Mouse (Mus musculus): ENCODE measurements around the gene Atg2a. TPM values are rescaled to one million over a fixed set of nuclear protein-coding genes. Genes with fewer than 3 reads are reported as not detected.

Atg2a gene
- polyA plus RNA-seq, 1 experiment from 2014 or later: 8.9 TPM

DNA sequence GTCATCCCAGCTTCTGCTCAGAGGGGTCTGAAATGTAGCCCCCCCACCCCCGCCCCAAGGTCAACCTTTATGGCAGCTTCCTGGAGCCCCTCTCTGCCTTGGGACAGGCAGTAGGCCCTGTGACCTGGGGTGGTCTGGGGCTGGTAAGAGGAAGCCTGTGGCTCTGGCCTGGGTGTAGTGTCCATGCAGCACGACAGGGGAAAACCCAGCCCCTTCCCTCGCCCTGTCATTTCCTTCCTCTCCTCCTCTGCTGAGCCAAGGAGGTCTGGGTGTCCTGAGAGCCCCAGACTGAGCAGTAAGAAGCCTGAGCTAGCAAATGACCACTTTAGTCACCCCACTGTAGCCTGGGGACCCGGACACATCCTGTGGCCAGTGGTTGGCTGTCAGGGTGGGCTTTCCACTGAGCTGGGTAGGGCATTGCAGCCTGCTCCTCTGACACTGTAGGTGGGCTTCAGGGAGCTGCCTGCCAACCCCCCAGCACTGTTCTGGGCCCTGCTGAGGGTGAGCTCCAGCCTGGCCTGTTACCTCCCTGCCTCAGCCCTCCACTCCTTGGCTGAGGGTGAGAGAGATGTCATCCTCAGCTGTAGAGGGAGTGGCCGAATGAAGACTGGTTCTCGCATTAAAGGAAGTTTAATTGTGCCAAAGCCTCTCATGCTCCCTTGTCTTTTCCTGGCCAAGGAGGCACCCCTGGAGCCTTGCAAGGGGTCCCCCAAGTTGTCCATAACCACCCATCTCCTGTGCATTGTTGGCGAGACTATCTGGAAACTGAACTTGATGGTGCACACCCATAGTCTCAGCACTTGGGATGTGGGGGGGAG, 58.2 kb downstream of the Atg2a start:
- Histone ChIP-seq H3K9ac (ENCODE audit: low read length) (no peak overlapping the region), H3K4me3 (ENCODE audit: low read depth, low read length) (no peak overlapping the region), H3K9me3 (ENCODE audit: control insufficient read depth, low read length) (no peaks in the 10 kb centered on the region; the same call in 1 of the 2 replicates), H3K27me3 (ENCODE audit: control insufficient read depth, insufficient read depth, low read length) (no peaks in the 10 kb centered on the region), H3K27ac (replicated peaks; ENCODE audit: low read depth, low read length) (no peak overlapping the region), H3K4me2 (ENCODE audit: low read depth, severe bottlenecking) (no peak overlapping the region), H3K4me1 (ENCODE audit: control insufficient read depth, insufficient read depth, low read length) (no peaks in the 10 kb centered on the region), H3K36me3 (ENCODE audit: control insufficient read depth, insufficient read depth, low read length) (peaks cover 30% of the 10 kb centered on the region)
- DNase-seq (ENCODE audit: low spot score) (no peak), ATAC-seq (ENCODE audit: insufficient number of reproducible peaks, low FRiP score, low TSS enrichment, low read depth) (no peak)
- WGBS: 85% methylated on average over 7 of the region's 7 CpGs

DNA sequence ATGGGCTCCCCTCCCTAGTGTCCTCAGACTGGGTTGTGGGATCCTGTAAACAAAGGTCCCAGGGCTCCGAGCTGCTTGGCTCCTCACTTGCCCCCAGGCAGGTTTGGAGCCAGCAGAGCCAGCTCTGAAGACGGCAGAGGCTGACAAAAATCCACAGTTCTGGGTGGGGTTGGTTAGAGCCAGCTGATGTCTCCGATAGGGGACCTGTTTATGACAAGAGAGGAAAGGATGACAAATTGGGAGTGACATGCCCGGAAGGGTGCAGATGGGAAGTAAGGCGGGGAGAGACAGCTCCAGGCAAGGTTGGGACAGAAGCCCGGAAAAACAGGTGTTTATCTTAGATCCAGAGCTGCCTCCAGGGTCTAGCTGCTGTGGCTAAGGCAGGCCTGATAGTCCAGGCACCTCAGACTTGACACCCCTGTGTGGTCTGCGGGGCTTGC, 59.0 kb downstream of the Atg2a start:
- Histone ChIP-seq H3K27me3 (ENCODE audit: control insufficient read depth, insufficient read depth, low read length) (no peaks in the 10 kb centered on the region), H3K4me2 (ENCODE audit: low read depth, severe bottlenecking) (no peak overlapping the region), H3K9me3 (ENCODE audit: control insufficient read depth, low read length) (no peaks in the 10 kb centered on the region; the same call in 1 of the 2 replicates), H3K36me3 (ENCODE audit: control insufficient read depth, insufficient read depth, low read length) (peaks cover 26% of the 10 kb centered on the region), H3K4me3 (ENCODE audit: low read depth, low read length) (no peak overlapping the region), H3K9ac (ENCODE audit: low read length) (no peak overlapping the region), H3K27ac (replicated peaks; ENCODE audit: low read depth, low read length) (no peak overlapping the region), H3K4me1 (ENCODE audit: control insufficient read depth, insufficient read depth, low read length) (no peaks in the 10 kb centered on the region)
- WGBS: 71% methylated on average over 7 of the region's 7 CpGs
- DNase-seq (ENCODE audit: low spot score) (no peak), ATAC-seq (ENCODE audit: insufficient number of reproducible peaks, low FRiP score, low TSS enrichment, low read depth) (no peak)

DNA sequence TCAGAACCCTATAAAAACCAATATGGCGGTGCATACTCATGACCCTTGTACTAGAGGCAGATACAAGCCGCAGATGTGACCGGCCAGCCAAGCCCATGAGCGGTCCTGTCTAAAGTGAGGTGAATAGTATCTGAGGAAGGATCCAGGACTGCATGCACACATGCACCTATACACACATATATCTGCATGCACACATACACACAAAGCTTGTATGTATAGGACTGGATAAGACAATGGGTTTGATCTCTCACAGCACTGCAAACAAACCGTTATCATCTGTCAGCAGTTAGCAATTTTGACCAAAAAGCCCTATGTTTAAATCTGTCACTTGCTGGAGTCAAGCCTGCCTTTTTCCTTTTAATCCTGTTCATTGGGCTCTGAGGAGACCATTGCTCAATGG, 60.6 kb downstream of the Atg2a start:
- WGBS: 93% methylated on average over 5 of the region's 5 CpGs
- Histone ChIP-seq H3K27me3 (ENCODE audit: control insufficient read depth, insufficient read depth, low read length) (no peaks in the 10 kb centered on the region), H3K36me3 (ENCODE audit: control insufficient read depth, insufficient read depth, low read length) (peaks cover 18% of the 10 kb centered on the region; the same call in 1 of the 2 replicates), H3K4me3 (ENCODE audit: low read depth, low read length) (no peak overlapping the region), H3K9ac (ENCODE audit: low read length) (no peak overlapping the region), H3K4me1 (ENCODE audit: control insufficient read depth, insufficient read depth, low read length) (no peaks in the 10 kb centered on the region), H3K27ac (replicated peaks; ENCODE audit: low read depth, low read length) (no peak overlapping the region), H3K9me3 (ENCODE audit: control insufficient read depth, low read length) (no peaks in the 10 kb centered on the region; the same call in 1 of the 2 replicates), H3K4me2 (ENCODE audit: low read depth, severe bottlenecking) (no peak overlapping the region)
- ATAC-seq (ENCODE audit: insufficient number of reproducible peaks, low FRiP score, low TSS enrichment, low read depth) (no peak), DNase-seq (ENCODE audit: low spot score) (no peak)

DNA sequence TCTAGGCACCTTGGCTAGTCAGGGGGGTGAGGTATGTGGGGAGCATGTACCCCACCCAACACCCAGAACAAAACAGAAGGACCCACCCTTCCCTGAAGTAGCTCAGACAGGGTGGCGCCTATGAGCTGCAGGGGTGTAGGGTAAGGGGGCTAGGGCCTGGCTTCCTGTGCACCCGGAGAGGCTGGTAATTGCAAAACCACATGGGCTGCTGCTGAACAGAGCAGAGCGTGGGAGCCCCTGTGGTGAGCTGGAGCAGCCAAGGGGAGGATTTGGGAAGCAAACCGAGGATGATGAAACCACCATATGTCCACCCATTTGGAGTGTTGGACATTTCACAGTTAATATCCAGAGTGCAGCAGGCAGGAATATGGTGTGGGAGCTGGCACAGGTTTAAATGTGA, 61.1 kb downstream of the Atg2a start:
- Histone ChIP-seq H3K4me2 (ENCODE audit: low read depth, severe bottlenecking) (no peak overlapping the region), H3K27ac (replicated peaks; ENCODE audit: low read depth, low read length) (no peak overlapping the region)
- DNase-seq (ENCODE audit: low spot score): no peak

DNA sequence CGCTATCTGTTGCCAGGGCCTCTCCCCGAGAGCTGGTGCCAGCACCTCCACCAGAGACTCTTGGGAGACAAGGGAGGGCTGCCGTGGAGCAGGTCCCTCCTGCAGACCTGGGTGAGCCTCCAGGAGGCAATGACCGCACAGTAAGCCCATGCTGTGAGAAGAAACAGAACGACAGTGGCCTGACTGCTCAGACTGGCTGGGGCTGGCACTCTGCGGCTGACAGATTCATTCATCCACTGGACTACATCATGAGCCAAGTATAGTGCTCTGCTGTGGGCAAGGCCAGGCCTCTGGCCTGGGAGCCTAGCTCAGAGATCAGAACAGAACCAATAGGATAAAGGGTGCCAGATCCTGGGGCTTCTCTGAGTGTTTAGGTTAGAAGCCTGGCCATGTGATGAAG, 62.4 kb downstream of the Atg2a start:
- peaks cover 4% of the 10 kb centered on the region; the same call in 1 of the 2 replicates for H3K36me3 ChIP-seq (ENCODE audit: control insufficient read depth, insufficient read depth, low read length)
- H3K4me3 ChIP-seq (ENCODE audit: low read depth, low read length): no peak overlapping the region
- H3K27me3 ChIP-seq (ENCODE audit: control insufficient read depth, insufficient read depth, low read length): no peaks in the 10 kb centered on the region
- ATAC-seq (ENCODE audit: insufficient number of reproducible peaks, low FRiP score, low TSS enrichment, low read depth) (no peak), DNase-seq (ENCODE audit: low spot score) (no peak)
- H3K4me2 ChIP-seq (ENCODE audit: low read depth, severe bottlenecking): no peak overlapping the region
- 81% methylated on average over 6 of the region's 6 CpGs for WGBS
- H3K4me1 ChIP-seq (ENCODE audit: control insufficient read depth, insufficient read depth, low read length): no peaks in the 10 kb centered on the region
- no peak overlapping the region for H3K9ac ChIP-seq (ENCODE audit: low read length)
- H3K27ac ChIP-seq (replicated peaks; ENCODE audit: low read depth, low read length): no peak overlapping the region
- H3K9me3 ChIP-seq (ENCODE audit: control insufficient read depth, low read length): no peaks in the 10 kb centered on the region; the same call in 1 of the 2 replicates

More for the DNA sequence above, 61.1 kb downstream of the Atg2a start:
- Histone ChIP-seq H3K4me3 (ENCODE audit: low read depth, low read length) (no peak overlapping the region), H3K9me3 (ENCODE audit: control insufficient read depth, low read length) (no peaks in the 10 kb centered on the region; the same call in 1 of the 2 replicates), H3K27me3 (ENCODE audit: control insufficient read depth, insufficient read depth, low read length) (no peaks in the 10 kb centered on the region), H3K4me1 (ENCODE audit: control insufficient read depth, insufficient read depth, low read length) (no peaks in the 10 kb centered on the region), H3K9ac (ENCODE audit: low read length) (no peak overlapping the region), H3K36me3 (ENCODE audit: control insufficient read depth, insufficient read depth, low read length) (peaks cover 16% of the 10 kb centered on the region; the same call in 1 of the 2 replicates)
- ATAC-seq (ENCODE audit: insufficient number of reproducible peaks, low FRiP score, low TSS enrichment, low read depth): no peak
- WGBS: 42% methylated on average over 4 of the region's 4 CpGs

DNA sequence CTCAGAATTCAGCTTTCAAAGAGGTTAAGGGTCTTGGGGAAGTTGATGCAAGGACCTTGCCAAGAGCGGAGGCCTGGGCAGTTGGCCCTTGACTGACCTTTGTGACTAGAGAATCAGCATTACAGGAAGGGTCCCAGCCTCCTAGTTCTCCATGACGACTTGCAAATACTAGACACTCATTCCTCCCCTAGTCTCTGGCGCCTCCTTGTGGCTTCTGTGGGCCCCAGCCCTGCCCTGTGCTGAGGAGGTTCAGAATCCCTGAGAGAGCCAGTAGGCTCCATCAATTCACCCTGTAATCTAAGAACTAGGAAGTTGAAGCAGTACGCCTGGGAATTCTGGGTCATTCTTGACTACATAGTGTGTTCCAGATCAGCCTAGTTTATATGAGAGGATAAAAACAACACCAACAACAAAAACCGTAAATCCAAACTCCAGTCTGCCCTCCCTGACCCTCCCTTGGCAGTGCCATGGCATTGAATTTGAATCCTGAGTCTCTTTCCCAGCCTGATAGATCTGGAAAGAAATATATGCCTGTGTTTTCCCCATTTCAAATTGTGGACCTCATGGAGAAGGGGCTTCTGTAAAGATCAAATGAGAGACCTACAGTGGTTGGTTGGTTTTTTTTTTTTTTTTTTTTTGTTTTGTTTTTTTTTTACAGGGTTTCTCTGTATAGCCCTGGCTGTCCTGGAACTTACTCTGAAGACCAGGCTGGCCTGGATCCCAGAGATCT, 63.5 kb downstream of the Atg2a start:
- no peak overlapping the region for H3K9ac ChIP-seq (ENCODE audit: low read length)
- no peaks in the 10 kb centered on the region for H3K36me3 ChIP-seq (ENCODE audit: control insufficient read depth, insufficient read depth, low read length)
- no peak overlapping the region for H3K27ac ChIP-seq (replicated peaks; ENCODE audit: low read depth, low read length)
- H3K4me1 ChIP-seq (ENCODE audit: control insufficient read depth, insufficient read depth, low read length): no peaks in the 10 kb centered on the region
- H3K4me2 ChIP-seq (ENCODE audit: low read depth, severe bottlenecking): peak overlapping the region; percentile 12; the same call in 1 of the 2 replicates
- H3K4me3 ChIP-seq (ENCODE audit: low read depth, low read length): no peak overlapping the region
- H3K27me3 ChIP-seq (ENCODE audit: control insufficient read depth, insufficient read depth, low read length): no peaks in the 10 kb centered on the region
- peak; percentile 94 for DNase-seq (ENCODE audit: low spot score)
- ATAC-seq (ENCODE audit: insufficient number of reproducible peaks, low FRiP score, low TSS enrichment, low read depth): peak; percentile 20; the same call in 1 of the 2 replicates
- 25% methylated on average over 5 of the region's 5 CpGs for WGBS
- no peaks in the 10 kb centered on the region; the same call in 1 of the 2 replicates for H3K9me3 ChIP-seq (ENCODE audit: control insufficient read depth, low read length)

DNA sequence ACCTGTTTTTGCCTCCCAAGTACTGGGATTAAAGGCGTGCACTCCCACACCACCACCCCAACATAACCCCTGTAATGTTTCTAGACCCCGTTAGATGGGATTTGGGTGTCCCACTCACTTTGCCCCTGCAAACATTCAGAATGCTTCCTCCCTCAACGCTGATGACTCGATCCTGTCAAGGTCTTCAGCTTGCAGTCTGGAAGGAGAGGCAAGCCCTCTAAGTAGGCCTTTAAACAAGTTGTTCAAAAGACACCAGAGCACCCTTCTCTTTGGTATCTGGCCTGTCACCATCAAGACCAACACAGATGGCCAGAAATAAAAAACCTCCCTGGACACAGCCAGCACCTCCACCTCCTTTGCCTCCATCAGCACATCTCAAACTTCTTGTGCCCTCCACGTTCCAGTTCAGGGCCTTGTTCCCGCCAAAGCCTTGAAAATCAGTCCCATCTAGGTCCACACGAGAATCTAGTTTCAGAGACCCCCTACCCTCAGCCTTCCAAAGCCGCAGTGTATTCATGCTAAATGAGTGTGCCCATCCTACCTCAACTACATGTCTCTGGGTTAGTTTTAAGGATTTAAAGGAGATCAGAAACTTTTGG, 64.1 kb downstream of the Atg2a start:
- no peaks in the 10 kb centered on the region for H3K36me3 ChIP-seq (ENCODE audit: control insufficient read depth, insufficient read depth, low read length)
- H3K27me3 ChIP-seq (ENCODE audit: control insufficient read depth, insufficient read depth, low read length): no peaks in the 10 kb centered on the region
- ATAC-seq (ENCODE audit: insufficient number of reproducible peaks, low FRiP score, low TSS enrichment, low read depth) (no peak), DNase-seq (ENCODE audit: low spot score) (no peak)
- H3K9ac ChIP-seq (ENCODE audit: low read length): peak overlapping the region; percentile 53; the same call in 1 of the 2 replicates
- H3K9me3 ChIP-seq (ENCODE audit: control insufficient read depth, low read length): no peaks in the 10 kb centered on the region; the same call in 1 of the 2 replicates
- H3K4me2 ChIP-seq (ENCODE audit: low read depth, severe bottlenecking): peak overlapping the region; percentile 74
- WGBS: 60% methylated on average over 8 of the region's 8 CpGs
- H3K4me1 ChIP-seq (ENCODE audit: control insufficient read depth, insufficient read depth, low read length): no peaks in the 10 kb centered on the region
- H3K4me3 ChIP-seq (ENCODE audit: low read depth, low read length): peak overlapping the region; percentile 67
- no peak overlapping the region; the same call in 1 of the 2 replicates for H3K27ac ChIP-seq (replicated peaks; ENCODE audit: low read depth, low read length)

DNA sequence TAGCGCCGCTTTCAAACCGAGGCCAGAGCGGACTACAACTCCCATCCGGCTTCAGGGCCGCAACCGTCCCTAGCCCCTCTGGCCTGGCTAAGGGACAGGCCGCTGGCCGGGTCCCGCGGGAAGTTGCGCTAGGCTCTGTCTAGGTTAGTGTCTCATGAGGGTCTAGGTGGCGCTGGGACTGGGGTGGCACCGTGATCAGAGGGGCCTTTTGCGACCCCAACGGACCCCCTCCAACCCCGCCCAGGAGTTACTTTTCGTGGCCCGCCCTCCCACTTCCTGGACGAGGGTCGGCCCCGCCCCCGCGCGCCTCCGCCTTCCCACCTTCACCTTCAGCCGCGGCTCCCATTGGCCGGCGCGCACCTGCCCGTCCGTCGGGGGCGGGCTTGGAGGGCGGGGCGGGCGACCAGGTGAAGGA, 64.7 kb downstream of the Atg2a start, which contains the start of gene Cdc42bpg:
Gene Cdc42bpg, plus strand, starts transcription at position 320 of the 415 bp plus-strand sequence.
- Histone ChIP-seq H3K9me3 (ENCODE audit: control insufficient read depth, low read length) (no peaks in the 10 kb centered on the region; the same call in 1 of the 2 replicates), H3K9ac (ENCODE audit: low read length) (peak within 1 kb of the TSS; percentile 53; the same call in 1 of the 2 replicates), H3K27ac (replicated peaks; ENCODE audit: low read depth, low read length) (no peak within 1 kb of the TSS; the same call in 1 of the 2 replicates), H3K4me2 (ENCODE audit: low read depth, severe bottlenecking) (peak within 1 kb of the TSS; percentile 74), H3K36me3 (ENCODE audit: control insufficient read depth, insufficient read depth, low read length) (no peaks in the 10 kb centered on the region), H3K4me1 (ENCODE audit: control insufficient read depth, insufficient read depth, low read length) (no peaks in the 10 kb centered on the region), H3K27me3 (ENCODE audit: control insufficient read depth, insufficient read depth, low read length) (no peaks in the 10 kb centered on the region), H3K4me3 (ENCODE audit: low read depth, low read length) (peak within 1 kb of the TSS; percentile 67)
- ATAC-seq (ENCODE audit: insufficient number of reproducible peaks, low FRiP score, low TSS enrichment, low read depth): peak; percentile 61
- DNase-seq (ENCODE audit: low spot score): peak; percentile 90
- under 1% methylated on average over 25 of the region's 38 CpGs for WGBS
